Mouse (Mus musculus): ENCODE results near the gene Zfp78. TPM values are rescaled to one million over a fixed set of nuclear protein-coding genes. Genes with fewer than 3 reads are reported as not detected.

Zfp78 gene
- polyA plus RNA-seq, 1 experiment from 2014 or later, result 4.9 TPM

DNA sequence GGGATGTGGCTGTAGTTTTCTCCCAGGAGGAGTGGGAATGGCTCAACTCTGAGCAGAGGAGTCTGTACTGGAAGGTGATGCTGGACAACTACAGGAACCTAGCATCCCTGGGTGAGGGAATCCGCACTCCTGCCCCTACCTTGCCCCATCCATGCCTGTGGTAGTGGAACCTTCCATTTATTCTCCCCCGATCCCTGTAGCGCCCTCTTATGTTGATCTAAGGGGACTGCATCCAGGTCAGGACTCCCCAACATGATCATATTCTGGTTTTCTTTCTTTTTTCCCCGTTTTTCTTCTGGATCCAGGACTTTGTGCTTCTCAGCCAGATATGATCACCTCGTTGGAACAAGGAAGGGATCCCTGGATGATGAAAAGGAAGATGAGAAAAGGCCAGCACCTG is 26.4 kb downstream of the Zfp78 start:
- Histone ChIP-seq H3K9ac (no peak overlapping the region), H3K36me3 (peaks cover 53% of the 10 kb centered on the region), H3K27me3 (no peaks in the 10 kb centered on the region), H3K9me3 (no peaks in the 10 kb centered on the region), H3K4me3 (no peak overlapping the region), H3K4me2 (no peak overlapping the region), H3K27ac (replicated peaks) (no peak overlapping the region), H3K4me1 (replicated peaks) (peaks cover 3% of the 10 kb centered on the region; the same call in 1 of the 2 replicates)
- 76% methylated on average over 5 of the region's 5 CpGs for WGBS
- no peak for ATAC-seq (ENCODE audit: low FRiP score, low read depth)

- peak; percentile 93 for ATAC-seq (ENCODE audit: low FRiP score, low read depth)
- no peaks in the 10 kb centered on the region for H3K9me3 ChIP-seq
- peaks cover 22% of the 10 kb centered on the region for H3K36me3 ChIP-seq
- peak within 1 kb of the TSS; percentile 60 for H3K9ac ChIP-seq
- H3K27ac ChIP-seq (replicated peaks), result peak within 1 kb of the TSS; percentile 46; the same call in 1 of the 2 replicates
- peak within 1 kb of the TSS; percentile 49 for H3K4me3 ChIP-seq
- H3K27me3 ChIP-seq, result no peaks in the 10 kb centered on the region
- H3K4me2 ChIP-seq, result peak within 1 kb of the TSS; percentile 79
- H3K4me1 ChIP-seq (replicated peaks), result peaks cover 11% of the 10 kb centered on the region
- 26% methylated on average over 25 of the region's 25 CpGs for WGBS
These were observed 35.2 kb downstream of the Zfp78 start, which contains the start of gene Smim17 for GRCm38 (mm10) chr7:6397996-6398975. Gene Smim17 (plus strand): TSS chr7:6398715.

GRCm38 (mm10) chr7:6410043-6410442 is 47.0 kb downstream of the Zfp78 start, which contains the start of gene Gm20715:
Gene Gm20715 (plus strand): TSS chr7:6410277.
- H3K4me3 ChIP-seq, result no peak within 1 kb of the TSS
- H3K36me3 ChIP-seq, result no peaks in the 10 kb centered on the region
- no peak within 1 kb of the TSS for H3K4me2 ChIP-seq
- H3K9me3 ChIP-seq, result no peaks in the 10 kb centered on the region
- H3K4me1 ChIP-seq (replicated peaks), result no peaks in the 10 kb centered on the region
- ATAC-seq (ENCODE audit: low FRiP score, low read depth), result peak; percentile 31; the same call in 1 of the 2 replicates
- no peaks in the 10 kb centered on the region for H3K27me3 ChIP-seq
- H3K27ac ChIP-seq (replicated peaks), result no peak within 1 kb of the TSS
- no peak within 1 kb of the TSS for H3K9ac ChIP-seq
- WGBS, result 3% methylated on average over 17 of the region's 17 CpGs

DNA sequence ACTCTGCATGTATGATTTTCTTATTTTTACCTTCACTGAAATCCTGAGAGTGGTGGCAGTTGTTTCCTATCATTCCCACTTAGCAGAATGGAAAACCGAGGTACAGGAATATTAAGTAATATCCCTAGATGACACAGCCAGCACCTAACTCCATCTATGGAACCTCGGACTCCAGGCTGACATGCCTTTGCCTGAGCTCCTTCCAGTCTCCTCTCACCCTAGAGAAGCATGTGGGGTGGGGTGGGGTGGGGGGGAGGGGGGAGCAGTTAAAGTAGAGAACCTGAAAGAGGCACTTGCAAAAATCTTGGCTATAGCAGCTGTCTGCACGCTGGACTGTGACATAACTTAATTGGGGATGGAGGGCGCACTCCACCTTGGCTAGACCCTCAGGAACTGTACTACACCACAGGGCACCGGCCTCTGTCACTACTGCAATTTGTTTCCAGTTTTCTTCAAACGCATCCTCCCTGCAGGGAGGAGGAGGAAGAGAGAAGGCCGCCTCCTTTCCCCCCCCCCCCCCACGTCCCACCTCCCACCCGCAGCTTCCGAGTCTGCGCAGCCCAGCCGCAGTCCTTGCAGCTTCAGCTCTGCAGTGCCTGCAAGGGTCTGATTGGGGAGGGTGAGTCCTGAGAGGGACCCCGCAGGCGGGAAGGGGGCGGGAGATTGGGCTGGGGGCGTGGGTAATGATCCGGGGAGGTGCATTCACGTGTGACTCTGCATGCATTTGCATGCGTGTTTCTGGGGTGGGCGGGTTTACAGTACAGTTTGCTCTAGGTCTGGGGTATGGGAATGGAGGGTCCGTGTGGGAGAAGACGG is 51.8 kb downstream of the Zfp78 start:
- H3K9ac ChIP-seq, result peak overlapping the region; percentile 54
- H3K27ac ChIP-seq (replicated peaks), result peak overlapping the region; percentile 51
- H3K27me3 ChIP-seq, result no peaks in the 10 kb centered on the region
- WGBS, result 6% methylated on average over 21 of the region's 22 CpGs
- no peaks in the 10 kb centered on the region for H3K36me3 ChIP-seq
- no peaks in the 10 kb centered on the region for H3K9me3 ChIP-seq
- no peaks in the 10 kb centered on the region for H3K4me1 ChIP-seq (replicated peaks)
- peak; percentile 94 for ATAC-seq (ENCODE audit: low FRiP score, low read depth)
- H3K4me3 ChIP-seq, result peak overlapping the region; percentile 45
- peak overlapping the region; percentile 60 for H3K4me2 ChIP-seq

GRCm38 (mm10) chr7:6415442-6415787 is 52.3 kb downstream of the Zfp78 start:
- peak; percentile 73 for ATAC-seq (ENCODE audit: low FRiP score, low read depth)
- H3K27me3 ChIP-seq, result no peaks in the 10 kb centered on the region
- no peaks in the 10 kb centered on the region for H3K4me1 ChIP-seq (replicated peaks)
- WGBS, result 8% methylated on average over 8 of the region's 8 CpGs
- peak overlapping the region; percentile 45 for H3K4me3 ChIP-seq
- peak overlapping the region; percentile 60 for H3K4me2 ChIP-seq
- no peaks in the 10 kb centered on the region for H3K9me3 ChIP-seq
- peak overlapping the region; percentile 54 for H3K9ac ChIP-seq
- H3K27ac ChIP-seq (replicated peaks), result peak overlapping the region; percentile 51; the same call in 1 of the 2 replicates
- H3K36me3 ChIP-seq, result no peaks in the 10 kb centered on the region

DNA sequence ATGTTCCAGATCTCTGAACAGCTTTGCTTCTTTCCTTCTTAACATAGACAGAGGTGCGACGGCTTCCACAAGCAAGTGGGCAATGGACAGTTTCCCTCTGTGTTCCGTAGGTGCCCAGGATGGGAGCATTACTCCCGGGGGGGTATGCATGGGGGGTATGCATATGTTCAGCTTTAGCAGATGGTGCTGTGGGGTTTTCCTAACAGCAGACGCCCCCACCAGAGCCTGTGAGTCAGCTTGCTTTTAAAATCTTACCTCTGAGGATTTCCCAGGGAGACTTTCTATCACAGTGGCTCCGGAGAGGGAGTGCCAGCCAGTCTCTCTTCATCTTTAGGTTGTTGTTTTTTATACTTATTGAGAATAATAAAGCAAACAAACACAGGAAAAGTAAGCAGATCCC is 56.8 kb downstream of the Zfp78 start:
- H3K4me3 ChIP-seq, result no peak overlapping the region
- no peak overlapping the region for H3K4me2 ChIP-seq
- no peaks in the 10 kb centered on the region for H3K9me3 ChIP-seq
- H3K36me3 ChIP-seq, result no peaks in the 10 kb centered on the region
- H3K27ac ChIP-seq (replicated peaks), result no peak overlapping the region
- no peak for ATAC-seq (ENCODE audit: low FRiP score, low read depth)
- no peak overlapping the region for H3K9ac ChIP-seq
- no peaks in the 10 kb centered on the region for H3K4me1 ChIP-seq (replicated peaks)
- WGBS, result 75% methylated on average over 6 of the region's 6 CpGs
- H3K27me3 ChIP-seq, result no peaks in the 10 kb centered on the region

GRCm38 (mm10) chr7:6429381-6429780 is 66.3 kb downstream of the Zfp78 start:
- no peaks in the 10 kb centered on the region for H3K9me3 ChIP-seq
- peaks cover 6% of the 10 kb centered on the region; the same call in 1 of the 2 replicates for H3K4me1 ChIP-seq (replicated peaks)
- WGBS, result 94% methylated on average over 3 of the region's 3 CpGs
- no peaks in the 10 kb centered on the region for H3K27me3 ChIP-seq
- no peak overlapping the region for H3K9ac ChIP-seq
- H3K27ac ChIP-seq (replicated peaks), result no peak overlapping the region
- no peak overlapping the region for H3K4me3 ChIP-seq
- no peak for ATAC-seq (ENCODE audit: low FRiP score, low read depth)
- H3K36me3 ChIP-seq, result peaks cover 13% of the 10 kb centered on the region
- no peak overlapping the region for H3K4me2 ChIP-seq

GRCm38 (mm10) chr7:6430342-6430741 is 67.3 kb downstream of the Zfp78 start:
- 41% methylated on average over 2 of the region's 2 CpGs for WGBS
- H3K27ac ChIP-seq (replicated peaks), result no peak overlapping the region
- ATAC-seq (ENCODE audit: low FRiP score, low read depth), result no peak

More at GRCm38 (mm10) chr7:6430342-6430741, 67.3 kb downstream of the Zfp78 start:
- Histone ChIP-seq H3K4me3 (no peak overlapping the region), H3K9me3 (no peaks in the 10 kb centered on the region), H3K4me2 (no peak overlapping the region), H3K9ac (no peak overlapping the region), H3K4me1 (replicated peaks) (peaks cover 13% of the 10 kb centered on the region), H3K36me3 (peaks cover 13% of the 10 kb centered on the region), H3K27me3 (no peaks in the 10 kb centered on the region)

Other genes starting within 250 kb of the Zfp78 start
- 24.8 and 27.4 TPM in 2 replicates for gene Zfp787, start 207.3 kb upstream of the Zfp78 start, polyA plus RNA-seq (2015; fragmentation: Nextera tagmentation; extraction: Ambion mirVana)
- 87.8 and 90.1 TPM in 2 replicates for gene Zfp444, start 191.1 kb upstream of the Zfp78 start, polyA plus RNA-seq (2015; fragmentation: Nextera tagmentation; extraction: Ambion mirVana)
- gene Galp, start 166.2 kb upstream of the Zfp78 start, polyA plus RNA-seq (2015; fragmentation: Nextera tagmentation; extraction: Ambion mirVana), result not detected in 2 replicates
- not detected in 2 replicates for gene Zscan5b, start 141.0 kb upstream of the Zfp78 start, polyA plus RNA-seq (2015; fragmentation: Nextera tagmentation; extraction: Ambion mirVana)
- 0.23 and 0.41 TPM in 2 replicates for gene Epp13, start 110.6 kb upstream of the Zfp78 start, polyA plus RNA-seq (2015; fragmentation: Nextera tagmentation; extraction: Ambion mirVana)
- gene Zfp667, start 76.7 kb upstream of the Zfp78 start, polyA plus RNA-seq (2015; fragmentation: Nextera tagmentation; extraction: Ambion mirVana), result 16.3 and 17.6 TPM in 2 replicates
- 13.6 and 14.7 TPM in 2 replicates for gene Zfp583, start 32.0 kb upstream of the Zfp78 start, polyA plus RNA-seq (2015; fragmentation: Nextera tagmentation; extraction: Ambion mirVana)
- 8.1 and 8.5 TPM in 2 replicates for gene Gm3854, start 19.5 kb upstream of the Zfp78 start, polyA plus RNA-seq (2015; fragmentation: Nextera tagmentation; extraction: Ambion mirVana)
- 13.8 and 14.2 TPM in 2 replicates for gene Zfp28, start 20.0 kb downstream of the Zfp78 start, polyA plus RNA-seq (2015; fragmentation: Nextera tagmentation; extraction: Ambion mirVana)
- 7.0 and 8.4 TPM in 2 replicates for gene Smim17, start 35.4 kb downstream of the Zfp78 start, polyA plus RNA-seq (2015; fragmentation: Nextera tagmentation; extraction: Ambion mirVana)
- gene Gm20715, start 47.0 kb downstream of the Zfp78 start, polyA plus RNA-seq (2015; fragmentation: Nextera tagmentation; extraction: Ambion mirVana), result 0.05 TPM in 1 of 2 replicates, not detected in the other
- 0.14 and 0.18 TPM in 2 replicates for gene Olfr1344, start 75.4 kb downstream of the Zfp78 start, polyA plus RNA-seq (2015; fragmentation: Nextera tagmentation; extraction: Ambion mirVana)
- not detected in 2 replicates for gene Olfr1336, start 92.9 kb downstream of the Zfp78 start, polyA plus RNA-seq (2015; fragmentation: Nextera tagmentation; extraction: Ambion mirVana)
- gene Olfr1346, start 103.8 kb downstream of the Zfp78 start, polyA plus RNA-seq (2015; fragmentation: Nextera tagmentation; extraction: Ambion mirVana), result not detected in 2 replicates
- gene Olfr5, start 123.7 kb downstream of the Zfp78 start, polyA plus RNA-seq (2015; fragmentation: Nextera tagmentation; extraction: Ambion mirVana), result not detected in 2 replicates
- not detected in 2 replicates for gene Olfr1347, start 136.5 kb downstream of the Zfp78 start, polyA plus RNA-seq (2015; fragmentation: Nextera tagmentation; extraction: Ambion mirVana)
- gene Olfr1348, start 145.5 kb downstream of the Zfp78 start, polyA plus RNA-seq (2015; fragmentation: Nextera tagmentation; extraction: Ambion mirVana), result not detected in 2 replicates
- not detected in 2 replicates for gene Olfr1349, start 159.7 kb downstream of the Zfp78 start, polyA plus RNA-seq (2015; fragmentation: Nextera tagmentation; extraction: Ambion mirVana)
- not detected in 2 replicates for gene Olfr1350, start 201.6 kb downstream of the Zfp78 start, polyA plus RNA-seq (2015; fragmentation: Nextera tagmentation; extraction: Ambion mirVana)